Mouse (Mus musculus): Measurements from ENCODE around the gene Olfr325.

Olfr325 gene

GRCm38 (mm10) chr11:58630401-58630800 is 52.9 kb downstream of the Olfr325 start, which contains the start of gene Olfr323:
Gene Olfr323, minus strand, starts transcription at chr11:58630501.
- no peak for DNase-seq (ENCODE audit: low spot score in 2 of 2)
